Mouse (Mus musculus) hindbrain, embryonic 15.5 days (tissue): Measurements from ENCODE around the gene Doc2a. TPM values are rescaled to one million over a fixed set of nuclear protein-coding genes. Genes with fewer than 3 reads are reported as not detected.

ENCODE experiments used
- ATAC-seq: fragments of 200-750 bp; cut with Nextera tagmentation; 2 replicates; pipeline ENCODE4 v1.8.0; 2017; ENCODE audit warnings: low read depth, moderate number of reproducible peaks, moderate TSS enrichment; ENCODE audit not compliant: low FRiP score
- H3K27ac ChIP-seq: fragments of 300-500 bp; sonication (generic); replicated peaks from 2 replicates; pipeline ENCODE4 v1.5.1; 2015; ENCODE audit warnings: mild to moderate bottlenecking, inconsistent platforms
- H3K27me3 ChIP-seq: fragments of 300-500 bp; sonication (generic); 2 replicates; pipeline ENCODE4 v1.6.1; 2015; ENCODE audit warnings: control low read depth, inconsistent platforms
- H3K36me3 ChIP-seq: fragments of 300-500 bp; sonication (generic); 2 replicates; pipeline ENCODE4 v1.6.1; 2015; ENCODE audit warnings: control low read depth, inconsistent platforms
- H3K4me1 ChIP-seq: fragments of 300-500 bp; sonication (generic); replicated peaks from 2 replicates; pipeline ENCODE4 v1.6.1; 2015; ENCODE audit warnings: control low read depth, inconsistent platforms
- H3K4me2 ChIP-seq: fragments of 300-500 bp; sonication (generic); 2 replicates; pipeline ENCODE4 v1.6.1; 2015; ENCODE audit warnings: moderate library complexity, mild to moderate bottlenecking, inconsistent platforms
- H3K4me3 ChIP-seq: fragments of 300-500 bp; sonication (generic); 2 replicates; pipeline ENCODE4 v1.5.1; 2015; ENCODE audit warnings: mild to moderate bottlenecking, inconsistent platforms
- H3K9ac ChIP-seq: fragments of 300-500 bp; sonication (generic); 2 replicates; pipeline ENCODE4 v1.6.1; 2015; ENCODE audit warnings: inconsistent platforms
- H3K9me3 ChIP-seq: fragments of 300-500 bp; sonication (generic); 2 replicates; pipeline ENCODE4 v1.6.1; 2016; ENCODE audit warnings: control low read depth, inconsistent platforms
- WGBS: fragments of 180-500 bp; shearing (Covaris S2); methylation state at CpG from one replicate; pipeline ENCODE4 v1.1.7; 2015; 5-methylcytosine and 5-hydroxymethylcytosine counted together
- polyA plus RNA-seq: library from polyadenylated mRNA; unstranded; fragments of >200 nt; fragmentation: Nextera tagmentation; extraction: Ambion mirVana; gene quantifications from 2 replicates; pipeline ENCODE4 v1.2.1, GENCODE M21; 2015

The Doc2a gene
- polyA plus RNA-seq, 1 experiment from 2014 or later: 28.8 TPM

GRCm38 (mm10) chr7:126825952-126826351 lies 21.3 kb upstream of the Doc2a start:
- no peaks in the 10 kb centered on the region for H3K27me3 ChIP-seq
- ATAC-seq: no peak
- H3K4me2 ChIP-seq: no peak overlapping the region; the same call in 1 of the 2 replicates
- H3K36me3 ChIP-seq: no peaks in the 10 kb centered on the region
- no peak overlapping the region for H3K27ac ChIP-seq
- WGBS: 72% methylated on average over 5 of the region's 5 CpGs
- H3K9ac ChIP-seq: no peak overlapping the region
- H3K9me3 ChIP-seq: no peaks in the 10 kb centered on the region
- H3K4me3 ChIP-seq: no peak overlapping the region
- peaks cover 52% of the 10 kb centered on the region for H3K4me1 ChIP-seq

GRCm38 (mm10) chr7:126831539-126831938 lies 15.7 kb upstream of the Doc2a start, which contains the start of gene 4930451I11Rik:
4930451I11Rik (minus strand) TSS chr7:126831639.
- H3K27ac ChIP-seq: 0 out of 2 replicates have a peak within 1 kb of the TSS, but pooled peaks have one; percentile 54
- peak within 1 kb of the TSS; percentile 27 for H3K4me3 ChIP-seq
- no peak within 1 kb of the TSS for H3K9ac ChIP-seq
- no peaks in the 10 kb centered on the region for H3K27me3 ChIP-seq
- H3K4me1 ChIP-seq: peaks cover 25% of the 10 kb centered on the region
- H3K36me3 ChIP-seq: no peaks in the 10 kb centered on the region
- whole genome bisulfite sequencing: 53% methylated on average over 5 of the region's 5 CpGs
- ATAC-seq: 0 out of 2 replicates have a peak, but pooled peaks have one; percentile 10
- H3K9me3 ChIP-seq: no peaks in the 10 kb centered on the region
- H3K4me2 ChIP-seq: peak within 1 kb of the TSS; percentile 61

- Histone ChIP-seq H3K4me2 (peak overlapping the region; percentile 61), H3K4me1 (peaks cover 20% of the 10 kb centered on the region), H3K36me3 (no peaks in the 10 kb centered on the region), H3K27me3 (no peaks in the 10 kb centered on the region), H3K4me3 (peak overlapping the region; percentile 27), H3K9ac (no peak overlapping the region), H3K27ac (0 out of 2 replicates have a peak overlapping the region, but pooled peaks have one; percentile 54), H3K9me3 (no peaks in the 10 kb centered on the region)
- WGBS: 2% methylated on average over 21 of the region's 21 CpGs
- peak; percentile 79 for ATAC-seq
These were observed 15.1 kb upstream of the Doc2a start for GRCm38 (mm10) chr7:126832036-126832598.

GRCm38 (mm10) chr7:126833294-126833693 lies 13.9 kb upstream of the Doc2a start:
- Histone ChIP-seq H3K4me1 (peaks cover 16% of the 10 kb centered on the region), H3K9ac (no peak overlapping the region), H3K27me3 (no peaks in the 10 kb centered on the region), H3K9me3 (no peaks in the 10 kb centered on the region), H3K4me3 (no peak overlapping the region), H3K27ac (no peak overlapping the region), H3K4me2 (no peak overlapping the region), H3K36me3 (no peaks in the 10 kb centered on the region)
- WGBS: 100% methylated on average over 1 of the region's 1 CpGs
- ATAC-seq: no peak

- 81% methylated on average over 9 of the region's 9 CpGs for WGBS
- no peaks in the 10 kb centered on the region for H3K9me3 ChIP-seq
- H3K4me1 ChIP-seq: peaks cover 11% of the 10 kb centered on the region
- ATAC-seq: no peak
- H3K4me2 ChIP-seq: no peak overlapping the region
- no peaks in the 10 kb centered on the region for H3K27me3 ChIP-seq
- H3K36me3 ChIP-seq: no peaks in the 10 kb centered on the region
- H3K27ac ChIP-seq: no peak overlapping the region
- no peak overlapping the region for H3K9ac ChIP-seq
- H3K4me3 ChIP-seq: no peak overlapping the region
These were observed 3.9 kb upstream of the Doc2a start for GRCm38 (mm10) chr7:126843276-126843675.

GRCm38 (mm10) chr7:126845516-126845915 lies 1.7 kb upstream of the Doc2a start:
- WGBS: 29% methylated on average over 2 of the region's 2 CpGs
- Histone ChIP-seq H3K27ac (no peak overlapping the region), H3K27me3 (peaks cover 10% of the 10 kb centered on the region), H3K36me3 (no peaks in the 10 kb centered on the region), H3K4me2 (no peak overlapping the region), H3K4me3 (no peak overlapping the region), H3K4me1 (peaks cover 24% of the 10 kb centered on the region), H3K9me3 (no peaks in the 10 kb centered on the region), H3K9ac (no peak overlapping the region)
- no peak for ATAC-seq

- Histone ChIP-seq H3K9ac (peak overlapping the region; percentile 64), H3K4me3 (peak overlapping the region; percentile 55), H3K27me3 (peaks cover 10% of the 10 kb centered on the region), H3K27ac (peak overlapping the region; percentile 30; the same call in 1 of the 2 replicates), H3K36me3 (peaks cover 9% of the 10 kb centered on the region), H3K4me1 (peaks cover 24% of the 10 kb centered on the region), H3K9me3 (no peaks in the 10 kb centered on the region), H3K4me2 (peak overlapping the region; percentile 95)
- WGBS: under 1% methylated on average over 54 of the region's 74 CpGs
- peak; percentile 47 for ATAC-seq
These were observed 494 bp downstream of the Doc2a start for GRCm38 (mm10) chr7:126847421-126848398.

GRCm38 (mm10) chr7:126848794-126849193 lies 1.6 kb downstream of the Doc2a start:
- 15% methylated on average over 10 of the region's 10 CpGs for WGBS
- peak overlapping the region; percentile 95 for H3K4me2 ChIP-seq

GRCm38 (mm10) chr7:126850161-126850560 lies 2.9 kb downstream of the Doc2a start:
- H3K9ac ChIP-seq: no peak overlapping the region
- no peak for ATAC-seq
- no peak overlapping the region for H3K27ac ChIP-seq
- 86% methylated on average over 6 of the region's 6 CpGs for WGBS
- no peaks in the 10 kb centered on the region for H3K9me3 ChIP-seq
- H3K36me3 ChIP-seq: peaks cover 29% of the 10 kb centered on the region
- H3K4me2 ChIP-seq: no peak overlapping the region
- peaks cover 24% of the 10 kb centered on the region for H3K4me1 ChIP-seq
- no peak overlapping the region for H3K4me3 ChIP-seq
- H3K27me3 ChIP-seq: peaks cover 10% of the 10 kb centered on the region

More at GRCm38 (mm10) chr7:126848794-126849193, 1.6 kb downstream of the Doc2a start:
- Histone ChIP-seq H3K4me3 (peak overlapping the region; percentile 55), H3K36me3 (peaks cover 20% of the 10 kb centered on the region), H3K9ac (peak overlapping the region; percentile 64), H3K27me3 (peaks cover 10% of the 10 kb centered on the region), H3K9me3 (no peaks in the 10 kb centered on the region), H3K4me1 (peaks cover 24% of the 10 kb centered on the region), H3K27ac (0 out of 2 replicates have a peak overlapping the region, but pooled peaks have one; percentile 30)
- ATAC-seq: peak; percentile 40; the same call in 1 of the 2 replicates

GRCm38 (mm10) chr7:126851192-126851591 lies 4.0 kb downstream of the Doc2a start:
- Histone ChIP-seq H3K4me3 (no peak overlapping the region), H3K4me1 (peaks cover 24% of the 10 kb centered on the region), H3K9ac (no peak overlapping the region), H3K27ac (no peak overlapping the region), H3K27me3 (peaks cover 10% of the 10 kb centered on the region), H3K4me2 (no peak overlapping the region), H3K36me3 (peaks cover 29% of the 10 kb centered on the region), H3K9me3 (no peaks in the 10 kb centered on the region)
- ATAC-seq: no peak
- WGBS: 45% methylated on average over 12 of the region's 12 CpGs

GRCm38 (mm10) chr7:126853454-126853853 lies 6.2 kb downstream of the Doc2a start:
- no peak for ATAC-seq
- Histone ChIP-seq H3K9ac (no peak overlapping the region), H3K4me2 (no peak overlapping the region), H3K9me3 (no peaks in the 10 kb centered on the region), H3K4me1 (peaks cover 11% of the 10 kb centered on the region), H3K27ac (no peak overlapping the region), H3K4me3 (no peak overlapping the region), H3K27me3 (peaks cover 10% of the 10 kb centered on the region), H3K36me3 (peaks cover 39% of the 10 kb centered on the region)
- 87% methylated on average over 5 of the region's 5 CpGs for whole genome bisulfite sequencing

- Histone ChIP-seq H3K27ac (no peak overlapping the region), H3K36me3 (peaks cover 42% of the 10 kb centered on the region)
- WGBS: 86% methylated on average over 3 of the region's 3 CpGs
These were observed 8.4 kb downstream of the Doc2a start for GRCm38 (mm10) chr7:126855641-126856040.

More at GRCm38 (mm10) chr7:126855641-126856040, 8.4 kb downstream of the Doc2a start:
- Histone ChIP-seq H3K4me2 (no peak overlapping the region), H3K4me3 (no peak overlapping the region), H3K9ac (no peak overlapping the region), H3K9me3 (no peaks in the 10 kb centered on the region), H3K4me1 (peaks cover 1% of the 10 kb centered on the region), H3K27me3 (no peaks in the 10 kb centered on the region)
- ATAC-seq: no peak
